Mouse (Mus musculus): ENCODE measurements around the gene Tead4.

The Tead4 gene

DNA sequence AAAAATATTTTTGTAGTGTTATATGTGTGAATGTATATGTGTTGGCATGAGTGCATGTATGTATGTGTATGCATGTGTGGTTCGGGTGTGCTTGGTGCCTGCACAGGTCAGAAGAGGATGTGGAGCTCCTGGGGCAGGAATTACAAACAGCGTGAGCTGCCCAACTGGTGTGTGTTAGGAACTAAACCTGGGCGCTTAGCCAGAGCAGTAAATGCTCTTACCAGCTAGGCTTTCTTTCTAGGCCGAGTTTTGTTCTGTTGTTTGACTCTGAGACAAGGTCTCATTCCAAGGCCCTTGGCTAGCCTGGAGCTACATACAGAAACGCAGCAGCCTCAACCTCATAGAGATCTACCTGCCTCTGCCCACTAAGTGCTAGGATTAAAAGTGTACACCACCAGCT is 9.3 kb downstream of the Tead4 start:
- DNase-seq (ENCODE audit: low spot score) = no peak

DNA sequence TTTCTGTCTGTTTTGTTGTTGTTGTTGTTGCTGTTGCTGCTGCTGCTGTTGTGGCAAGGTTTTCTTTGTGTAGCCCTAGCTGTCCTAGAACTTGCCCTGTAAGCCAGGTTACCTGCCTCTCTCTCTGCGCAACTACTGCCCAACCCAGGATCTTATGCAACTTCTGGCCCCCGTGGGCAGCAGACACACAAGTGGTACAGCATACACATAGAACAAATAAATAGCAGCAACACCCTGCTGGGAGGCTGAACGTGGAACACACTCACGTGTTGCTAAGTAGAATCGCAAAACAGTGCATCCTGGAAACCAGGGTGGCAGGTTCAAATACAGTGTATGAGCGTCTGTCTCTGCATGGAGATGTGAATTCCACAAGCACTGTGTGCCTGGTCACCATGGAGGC is 11.9 kb downstream of the Tead4 start:
- DNase-seq (ENCODE audit: low spot score) = no peak

DNA sequence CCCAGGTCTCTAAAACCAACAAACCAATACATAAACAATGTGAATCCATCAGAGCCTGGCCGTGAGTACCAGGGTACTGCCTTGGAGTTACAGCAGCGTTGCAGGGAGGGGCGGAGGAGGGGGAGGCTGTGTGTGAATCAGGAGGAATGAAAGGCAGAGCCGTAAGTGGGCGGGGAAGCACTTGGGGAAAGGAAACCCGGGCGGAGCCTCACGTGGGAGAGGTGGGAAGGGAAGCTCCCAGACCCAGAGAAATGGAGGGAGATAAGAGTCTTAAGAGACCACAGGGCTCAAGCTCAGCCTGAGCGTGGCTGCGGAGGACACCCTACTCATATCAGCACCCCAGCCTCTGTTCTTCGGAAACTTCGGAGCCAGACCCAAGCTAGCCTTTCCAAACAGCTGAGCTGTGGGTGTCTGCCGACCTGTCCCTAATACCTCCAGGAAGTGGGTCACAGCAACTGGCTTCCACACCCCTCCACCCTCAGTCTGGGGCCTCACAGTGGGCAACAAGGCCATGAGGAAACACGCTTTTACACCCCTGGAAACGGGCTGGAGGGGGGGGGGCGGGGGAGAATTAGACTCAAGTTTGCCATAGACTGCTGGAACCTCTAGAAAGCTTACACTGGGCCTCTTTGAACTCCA is 14.7 kb downstream of the Tead4 start:
- no peak for DNase-seq (ENCODE audit: low spot score)

DNA sequence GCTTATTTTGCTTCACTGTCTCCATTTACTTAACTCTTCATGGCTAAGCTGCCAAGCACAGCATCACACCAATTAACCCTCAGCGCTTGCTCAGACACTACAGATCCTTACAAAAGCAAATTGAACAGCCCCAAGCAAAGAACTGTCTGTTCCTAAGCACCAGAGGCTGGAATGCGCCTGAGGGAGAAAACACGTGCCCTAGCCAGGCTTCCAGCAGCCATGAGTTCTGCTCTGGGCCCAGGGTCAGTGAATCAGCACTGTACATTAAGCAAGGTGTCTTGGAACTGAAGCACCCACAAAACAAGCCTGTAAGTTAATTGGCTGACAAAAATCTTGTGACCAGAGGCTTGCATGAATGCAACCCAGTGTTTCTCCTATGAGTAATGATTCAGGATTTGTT is 18.5 kb downstream of the Tead4 start:
- DNase-seq (ENCODE audit: low spot score) = no peak

DNA sequence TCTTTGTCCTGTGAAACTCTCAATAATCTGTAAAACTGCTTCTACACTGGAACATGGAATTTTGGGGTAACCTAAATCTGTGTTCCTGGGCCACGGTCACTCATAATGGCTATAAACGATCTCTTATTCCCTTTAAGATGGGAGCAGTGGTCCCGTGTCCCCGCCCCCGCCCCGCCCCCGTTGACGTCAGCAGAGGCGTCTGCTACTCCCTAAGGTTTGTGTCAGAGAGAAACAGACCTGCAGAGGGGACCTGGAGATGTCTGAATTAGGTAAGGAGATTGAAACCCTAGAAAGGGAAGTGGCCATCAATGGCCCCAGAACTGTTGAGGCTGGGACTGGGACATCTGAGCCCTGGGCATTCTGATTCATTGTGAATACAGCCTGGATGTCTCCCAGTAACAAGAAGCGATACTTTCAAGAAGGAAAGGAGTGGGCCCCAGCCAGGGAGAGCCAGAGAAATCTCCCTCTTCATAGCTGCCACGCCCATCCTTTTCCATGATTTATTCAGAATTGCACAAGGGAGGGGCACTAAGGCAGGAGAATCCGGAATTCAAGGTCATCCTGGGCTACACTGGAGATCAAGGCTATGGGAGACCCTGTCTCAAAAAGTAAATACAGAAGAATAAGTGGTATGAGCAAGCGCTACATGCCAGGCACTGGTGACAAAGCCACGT is 20.0 kb downstream of the Tead4 start:
- DNase-seq (ENCODE audit: low spot score) = no peak

DNA sequence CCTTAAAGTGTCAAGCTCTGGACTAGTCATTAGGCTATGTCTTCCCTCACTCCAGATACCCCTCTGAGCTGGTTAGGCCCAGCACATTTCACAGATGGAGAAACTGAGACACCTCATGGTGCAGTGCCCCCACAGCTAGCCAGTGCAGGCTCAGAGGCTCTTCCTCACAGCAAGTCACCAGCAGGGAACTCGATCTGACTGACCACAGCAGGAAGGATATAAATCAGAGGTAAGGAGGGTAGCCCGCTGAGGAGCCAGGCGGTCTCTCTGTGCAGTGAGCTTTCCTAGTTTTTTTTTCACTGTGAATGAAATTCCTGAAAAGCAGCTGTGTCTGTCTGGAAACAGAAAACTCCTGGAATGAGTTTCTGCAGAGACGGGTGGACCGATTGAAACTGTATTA is 21.0 kb downstream of the Tead4 start:
- no peak for DNase-seq (ENCODE audit: low spot score)

DNA sequence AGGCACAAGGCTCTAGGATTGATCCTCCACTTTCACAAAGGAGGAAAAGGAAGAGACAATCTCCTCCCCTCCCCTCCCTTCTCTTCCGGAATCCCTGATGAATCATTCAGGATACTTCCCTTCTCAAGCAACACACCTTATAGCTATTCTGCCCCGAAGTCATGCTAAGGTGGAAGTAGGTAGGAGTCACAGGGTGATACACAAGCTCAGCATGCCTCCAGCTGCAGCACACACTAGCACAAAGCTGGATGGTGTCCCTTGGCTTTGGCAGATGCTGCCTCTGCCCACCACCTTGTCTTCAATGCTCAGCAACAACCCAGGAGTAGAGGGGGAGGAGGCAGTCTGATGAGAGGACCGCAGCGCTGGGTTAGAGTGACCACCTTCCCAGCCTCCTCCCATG is 21.5 kb downstream of the Tead4 start:
- no peak for DNase-seq (ENCODE audit: low spot score)

DNA sequence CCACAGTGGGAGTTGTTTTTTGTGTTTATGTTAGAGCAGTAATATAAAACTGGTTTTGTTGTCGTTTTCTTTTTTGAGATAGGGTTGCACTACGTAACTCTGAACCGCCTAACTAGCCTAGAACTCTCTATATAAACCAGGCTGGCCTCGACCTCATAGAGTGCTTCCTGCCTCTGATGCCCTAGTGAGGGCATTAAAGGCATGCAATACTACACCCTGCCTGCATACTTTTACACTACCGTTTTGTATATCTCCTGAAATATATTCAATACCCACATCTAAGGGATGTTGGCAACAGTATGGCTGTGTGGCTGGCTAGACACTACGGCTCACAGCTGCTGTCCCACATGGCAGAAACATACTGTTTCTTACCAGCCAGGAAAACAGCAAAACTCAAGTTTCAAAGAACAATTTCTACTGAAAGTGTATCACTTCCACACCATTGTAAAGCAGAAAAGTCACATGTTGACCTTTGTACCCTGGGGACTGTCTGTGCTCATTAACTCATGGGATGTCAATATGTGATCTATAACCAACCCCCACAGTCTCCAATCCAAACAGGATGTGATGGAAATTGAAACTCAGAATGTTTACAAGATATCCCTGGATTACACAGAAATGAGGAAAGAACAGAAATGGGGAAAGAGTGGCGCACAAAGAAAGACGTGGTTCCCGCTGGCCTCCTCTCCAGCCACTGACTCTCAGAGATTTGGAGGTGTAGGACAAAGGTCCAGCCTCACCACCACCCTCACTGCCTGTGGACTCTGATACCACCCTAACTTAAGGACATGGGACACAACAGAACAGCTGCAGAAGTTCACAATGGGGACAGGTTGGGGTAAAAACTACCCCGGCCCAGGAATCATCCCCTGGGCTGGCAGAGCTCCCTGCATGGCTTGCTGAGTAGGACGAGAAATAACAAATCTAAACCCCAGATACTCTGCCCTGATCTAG is 23.2 kb downstream of the Tead4 start:
- DNase-seq (ENCODE audit: low spot score) = no peak

DNA sequence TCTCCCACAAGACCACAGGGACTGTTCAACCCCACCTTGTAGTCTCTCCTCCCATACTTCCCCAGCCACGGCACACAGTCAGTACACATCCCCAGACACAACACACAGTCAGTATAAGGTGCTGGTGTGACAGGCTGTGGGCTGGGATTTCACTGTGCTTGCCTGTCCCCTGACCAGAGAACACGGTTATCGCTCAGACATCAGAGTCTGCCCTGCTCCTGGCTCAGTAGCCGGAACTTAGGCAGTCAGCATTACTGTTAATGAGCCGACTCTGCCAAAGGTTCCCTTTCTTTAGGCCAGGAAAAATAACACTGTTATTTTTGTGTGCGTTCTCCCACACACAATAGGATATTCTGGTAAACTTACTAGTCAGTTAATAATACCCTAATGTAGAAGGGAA is 24.3 kb downstream of the Tead4 start:
- no peak for DNase-seq (ENCODE audit: low spot score)

DNA sequence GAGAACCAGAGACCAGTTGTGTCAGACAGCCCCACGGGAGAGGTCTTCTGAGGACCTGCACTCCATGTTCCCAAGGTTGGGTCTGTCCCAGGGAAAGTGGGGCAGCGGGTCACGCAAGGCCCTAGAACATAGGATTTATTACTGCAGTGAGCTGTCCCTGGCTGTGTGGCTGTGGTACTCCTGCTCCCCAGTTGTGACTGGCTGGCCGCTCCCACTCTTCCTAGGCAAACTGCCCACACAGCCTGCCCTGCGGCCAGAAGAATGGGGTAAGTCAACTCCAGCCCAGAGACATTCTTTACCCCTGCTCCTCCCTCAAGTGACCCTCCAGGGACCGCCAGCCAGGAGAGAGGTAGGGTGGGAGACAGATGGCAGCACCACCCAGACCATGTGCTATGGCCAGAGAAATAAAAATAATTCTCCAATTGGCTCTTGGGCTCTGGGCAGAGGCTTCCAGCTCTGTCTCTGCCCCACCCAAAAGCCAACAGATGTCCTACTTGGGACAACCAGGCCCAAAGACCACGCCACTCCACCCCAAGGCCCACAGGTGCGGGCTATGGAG is 25.0 kb downstream of the Tead4 start:
- no peak for DNase-seq (ENCODE audit: low spot score)

DNA sequence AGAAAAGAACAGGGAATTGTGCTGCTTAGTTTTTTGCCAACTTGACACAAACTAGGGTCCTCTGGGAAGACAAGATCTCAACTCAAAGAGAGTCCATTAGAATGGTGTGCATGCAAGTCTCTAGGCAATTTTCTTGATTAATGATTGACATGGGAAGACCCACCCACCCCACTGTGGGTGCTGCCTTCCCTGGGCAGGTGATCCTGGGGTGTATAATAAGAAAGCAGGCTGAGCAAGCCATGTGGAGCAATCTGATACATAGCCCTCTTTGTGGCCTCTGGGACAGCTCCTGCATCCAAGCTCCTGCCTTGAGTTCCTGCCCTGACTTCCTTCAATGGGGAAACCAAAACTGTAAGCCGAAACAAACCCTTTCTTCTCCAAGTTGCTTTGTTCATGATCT is 27.1 kb downstream of the Tead4 start:
- no peak for DNase-seq (ENCODE audit: low spot score)

DNA sequence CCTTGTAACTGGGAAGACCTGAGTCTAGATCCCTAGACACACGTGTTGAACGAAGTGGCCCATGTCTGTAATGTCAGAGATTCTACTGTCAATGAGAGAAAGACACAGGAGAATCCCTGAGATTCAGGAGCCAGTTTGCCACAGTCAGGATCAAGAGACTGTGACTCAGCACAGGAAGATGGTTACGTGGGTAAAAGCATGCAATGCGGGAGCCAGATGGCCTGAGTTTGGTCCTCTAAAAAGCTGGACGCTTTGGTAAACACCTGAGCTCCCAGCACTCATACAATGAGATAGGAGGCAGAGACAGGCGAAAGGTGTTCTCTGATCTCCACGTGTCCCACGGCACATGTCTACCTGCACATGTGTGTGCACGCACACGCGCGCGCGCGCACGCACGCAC is 27.9 kb downstream of the Tead4 start:
- no peak for DNase-seq (ENCODE audit: low spot score)

DNA sequence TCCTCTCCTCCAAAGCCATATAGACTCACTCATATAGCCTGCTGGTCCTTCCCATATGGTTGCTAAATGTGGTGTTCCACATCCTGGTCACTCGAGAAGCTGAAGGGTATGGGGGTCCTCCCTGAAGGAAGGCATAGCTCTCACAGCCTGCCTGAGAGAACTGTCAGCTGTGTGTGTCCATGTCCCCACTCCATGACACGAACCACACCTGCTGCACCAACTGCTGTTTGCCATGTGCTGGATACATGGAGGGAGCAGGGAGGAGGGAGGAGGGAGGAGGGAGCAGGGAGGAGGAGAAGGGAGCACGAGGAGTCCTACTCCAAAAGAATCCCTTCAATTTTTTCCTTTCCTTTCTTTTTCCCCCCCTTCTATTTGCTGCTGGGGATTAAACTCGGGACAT is 30.8 kb downstream of the Tead4 start:
- DNase-seq (ENCODE audit: low spot score) = no peak

DNA sequence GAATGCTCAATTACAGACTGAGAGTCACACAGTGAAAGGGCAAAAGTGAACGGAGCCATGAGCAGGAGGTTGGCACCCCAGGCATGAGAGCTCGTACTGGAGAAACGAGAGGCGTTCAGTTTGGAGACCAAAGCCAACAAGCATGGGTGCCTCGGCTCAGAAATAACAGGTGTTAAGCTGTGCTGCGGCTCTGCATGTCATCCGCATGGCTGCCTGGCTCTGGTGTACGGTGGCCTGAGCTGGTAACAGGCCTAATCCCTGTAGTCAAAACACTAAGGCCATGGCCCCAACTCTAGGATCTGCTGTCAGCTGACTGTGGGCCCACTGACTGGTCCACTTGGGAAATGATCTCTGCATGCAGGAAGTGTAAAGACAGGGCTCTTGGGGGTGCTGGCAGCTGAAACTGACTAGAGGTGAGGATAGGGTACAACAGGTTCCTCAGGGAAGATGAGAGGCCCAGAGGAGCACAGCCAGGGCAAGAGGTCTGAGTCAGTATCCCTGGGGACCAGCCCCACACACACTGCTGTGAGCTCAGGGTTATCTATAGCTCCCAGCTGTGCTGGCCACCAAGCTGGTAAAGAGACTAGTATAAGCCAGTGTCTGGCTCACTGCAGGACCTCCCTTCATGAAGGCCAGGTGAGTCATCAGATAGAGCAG is 35.6 kb downstream of the Tead4 start:
- DNase-seq (ENCODE audit: low spot score) = no peak

DNA sequence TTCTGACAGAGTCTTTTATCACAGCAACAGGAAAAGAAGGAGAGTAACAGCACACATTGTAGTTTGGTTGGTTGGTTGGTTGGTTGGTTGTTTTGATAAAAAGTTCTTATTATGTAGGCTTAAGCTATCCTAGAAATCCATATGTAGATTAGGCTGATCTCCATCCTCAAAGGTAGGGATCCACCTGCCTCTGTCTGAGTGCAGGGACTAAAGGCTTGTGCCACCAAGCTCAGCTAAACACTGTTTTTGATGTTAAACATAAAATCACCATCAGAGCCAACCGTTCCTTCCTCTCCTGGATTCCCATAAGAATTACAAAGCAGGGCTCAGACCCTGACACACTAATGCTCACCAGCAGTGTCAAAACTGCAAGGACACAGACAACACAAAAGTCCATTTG is 39.1 kb downstream of the Tead4 start:
- DNase-seq (ENCODE audit: low spot score) = no peak

DNA sequence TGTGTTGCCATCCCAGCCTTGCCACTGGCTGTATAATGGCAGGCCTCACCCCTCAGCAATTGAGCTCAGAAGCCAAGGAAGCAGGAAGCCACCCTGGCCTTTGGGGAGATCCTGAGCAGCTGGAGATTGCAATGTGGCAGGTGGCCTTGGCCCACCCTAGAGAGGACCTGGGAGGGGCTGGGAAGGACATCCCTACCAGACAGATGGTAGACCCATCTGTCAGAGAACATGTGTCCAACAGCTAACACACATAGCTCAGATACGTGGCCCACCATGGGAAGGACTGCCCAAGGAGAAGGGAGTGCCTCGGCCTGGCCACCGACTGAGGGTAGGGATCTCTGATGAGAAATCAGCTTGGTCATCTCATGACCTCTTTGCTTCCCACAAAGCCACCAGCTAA is 41.4 kb downstream of the Tead4 start:
- DNase-seq (ENCODE audit: low spot score) = no peak

DNA sequence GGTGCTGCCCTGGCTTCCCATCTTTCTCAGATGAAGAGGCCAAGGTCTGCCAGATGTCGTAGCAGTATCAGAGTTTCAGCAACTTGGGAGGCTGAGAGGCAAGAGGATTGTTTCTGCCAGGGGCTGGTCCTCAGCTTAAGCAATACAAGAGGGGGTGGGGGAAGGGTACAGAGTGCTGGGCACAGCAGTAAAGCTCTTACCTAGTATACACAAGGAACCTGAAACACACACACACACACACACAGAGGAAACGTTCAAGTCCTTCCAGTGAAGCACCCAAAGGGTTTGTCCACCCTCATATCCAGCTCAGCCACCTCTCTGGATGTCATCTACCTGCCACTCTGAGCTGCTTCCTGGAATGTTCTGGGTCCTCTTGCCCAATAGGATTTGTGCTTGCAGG is 44.7 kb downstream of the Tead4 start:
- no peak for DNase-seq (ENCODE audit: low spot score)

DNA sequence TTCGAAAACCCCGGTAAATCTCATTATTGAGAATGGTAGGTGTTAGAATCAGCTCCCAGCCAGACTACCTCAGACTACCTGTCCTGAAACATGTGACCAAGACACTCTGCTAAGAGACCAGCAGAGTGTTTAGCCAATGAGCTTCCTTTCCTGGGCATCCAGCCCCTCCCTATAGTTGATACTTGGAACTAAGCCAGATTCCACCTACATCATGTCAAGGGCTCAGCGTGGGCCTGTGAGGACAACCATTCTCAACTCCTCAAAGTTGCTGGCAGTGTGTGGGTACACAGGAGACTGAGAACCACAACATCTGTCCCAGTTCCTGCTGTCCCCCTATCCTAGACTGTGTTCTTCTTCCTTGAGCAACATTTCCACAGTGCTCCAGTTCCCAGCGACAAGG is 45.3 kb downstream of the Tead4 start:
- no peak for DNase-seq (ENCODE audit: low spot score)

DNA sequence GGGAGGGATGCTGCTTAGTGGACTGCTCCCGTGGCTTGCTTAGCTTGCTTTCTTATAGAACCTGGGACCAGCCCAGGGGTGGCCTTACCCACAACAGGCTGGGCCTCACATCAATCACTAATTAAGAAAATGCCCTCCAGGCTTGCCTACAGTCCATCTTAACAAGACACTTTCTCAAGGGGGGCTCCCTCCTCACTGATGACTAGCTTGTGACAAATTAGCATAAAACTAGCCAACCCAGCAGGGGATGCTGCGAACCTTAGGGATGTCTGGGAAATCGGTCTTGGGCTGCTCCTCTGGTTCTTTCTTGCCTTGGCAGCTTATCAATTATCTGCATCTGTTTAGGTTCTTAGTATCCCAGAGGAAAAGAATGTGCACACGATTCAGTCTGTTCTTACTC is 46.1 kb downstream of the Tead4 start:
- no peak for DNase-seq (ENCODE audit: low spot score)

DNA sequence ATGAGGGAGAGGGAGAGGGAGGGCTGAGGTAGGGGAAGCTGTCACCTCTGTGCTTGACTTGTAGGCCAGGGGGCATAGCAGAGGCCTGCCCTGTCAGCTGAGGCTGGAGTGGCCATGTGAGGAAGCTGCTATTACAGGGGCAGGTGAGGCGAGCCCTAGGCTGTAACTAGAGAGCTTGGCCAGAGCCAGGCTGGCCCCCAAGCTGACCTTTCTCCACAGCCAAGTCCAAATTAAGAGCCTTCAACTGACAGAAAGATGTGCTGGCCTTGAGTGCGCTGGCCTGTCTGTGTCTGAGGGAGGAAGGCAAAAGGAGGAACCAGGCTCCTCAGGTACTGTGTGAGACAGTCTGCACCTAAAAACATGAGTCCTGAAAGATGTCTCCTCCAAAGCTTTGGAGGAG is 47.5 kb downstream of the Tead4 start:
- no peak for DNase-seq (ENCODE audit: low spot score)

DNA sequence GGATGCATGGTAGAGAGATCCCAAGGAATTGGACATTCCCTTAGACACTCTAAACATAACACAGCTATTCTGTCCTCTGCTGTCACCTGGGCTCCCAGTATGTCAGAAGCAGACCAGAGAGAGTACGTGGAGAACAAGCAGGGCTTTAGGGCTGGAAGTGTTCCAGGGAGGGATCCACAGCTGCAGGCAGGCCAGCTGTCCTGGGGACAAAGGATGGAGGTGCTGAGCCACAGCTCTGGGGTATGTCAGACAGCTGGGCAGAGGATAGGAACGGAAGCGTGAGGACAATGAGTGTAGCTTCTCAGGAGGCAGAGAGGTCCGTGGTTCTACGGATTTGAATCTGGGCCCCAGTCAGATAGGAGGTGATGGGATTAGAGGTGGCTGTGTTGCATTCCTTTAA is 50.0 kb downstream of the Tead4 start:
- no peak for DNase-seq (ENCODE audit: low spot score)

DNA sequence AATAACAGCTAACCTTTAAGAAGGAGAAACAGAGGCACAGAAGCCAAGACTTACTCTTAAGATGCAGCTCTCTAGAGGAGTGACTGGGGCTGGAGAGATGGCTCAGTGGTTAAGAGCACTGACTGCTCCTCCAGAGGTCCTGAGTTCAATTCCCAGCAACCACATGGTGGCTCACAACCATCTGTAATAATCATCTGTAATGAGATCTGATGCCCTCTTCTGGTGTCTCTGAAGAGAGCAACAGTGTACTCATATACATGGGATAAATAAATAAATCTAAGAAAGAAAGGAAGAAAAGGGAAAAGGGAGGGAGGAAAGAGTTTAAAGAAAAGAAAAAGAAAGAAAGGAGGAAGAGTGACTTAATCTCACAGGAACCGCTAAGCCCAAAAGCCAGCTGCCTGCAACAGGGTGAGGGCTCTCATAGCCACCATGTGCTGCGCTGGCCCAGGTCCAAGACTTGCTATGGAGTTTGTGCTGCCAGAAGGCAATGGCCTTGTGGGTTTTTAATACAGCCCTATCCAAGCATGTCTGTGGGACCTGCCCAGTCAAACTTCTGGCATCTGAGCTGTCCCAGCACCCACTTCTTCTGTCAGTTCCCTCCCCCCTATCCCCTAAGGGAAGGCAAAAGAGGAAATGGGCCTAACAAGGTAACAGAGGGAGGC is 63.4 kb downstream of the Tead4 start:
- DNase-seq (ENCODE audit: low spot score) = no peak

All from ovary, postnatal 10 days (tissue).